Mouse (Mus musculus) regulatory T cell (primary cell): ENCODE results near the gene Pten.
"Not testable (repeated sequence)": the region's sequence is repeated elsewhere in the genome, so short reads cannot be mapped to it uniquely, and the experiment has no call there.

Experiments used
- in situ Hi-C: fragments of 300-600 bp; cut with MboI, MseI; formaldehyde crosslinking; loops from one replicate; pipeline ENCODE4 v1.15.1; 2025; ENCODE audit warnings: high pct_unique_total_duplicates

The Pten gene

GRCm38 (mm10) chr19:32804703-32805102 is 47.4 kb downstream of the Pten start:
- in situ Hi-C loops = no loop called here

GRCm38 (mm10) chr19:32807610-32808009 is 50.3 kb downstream of the Pten start:
- in situ Hi-C loops = no loop called here

GRCm38 (mm10) chr19:32808690-32809089 is 51.4 kb downstream of the Pten start:
- in situ Hi-C loops = no loop called here

- in situ Hi-C loops = no loop called here
These were observed 51.8 kb downstream of the Pten start for GRCm38 (mm10) chr19:32809117-32809516.

- in situ Hi-C loops = no loop called here
These were observed 61.5 kb downstream of the Pten start for GRCm38 (mm10) chr19:32818759-32819158.

- in situ Hi-C loops = not testable (repeated sequence)
These were observed 65.7 kb downstream of the Pten start for GRCm38 (mm10) chr19:32822959-32823358.

GRCm38 (mm10) chr19:32826616-32827015 is 69.3 kb downstream of the Pten start:
- in situ Hi-C loops = loop anchor here (5.0 kb wide), 1 partner anchor 51 kb away; no protein-coding TSS in a partner anchor

GRCm38 (mm10) chr19:32829871-32830270 is 72.6 kb downstream of the Pten start:
- in situ Hi-C loops = loop anchor here (5.0 kb wide), 1 partner anchor 47 kb away; no protein-coding TSS in a partner anchor

- in situ Hi-C loops = no loop called here
These were observed 74.0 kb downstream of the Pten start for GRCm38 (mm10) chr19:32831286-32831685.

- in situ Hi-C loops = no loop called here
These were observed 83.2 kb downstream of the Pten start for GRCm38 (mm10) chr19:32840491-32840890.

- in situ Hi-C loops = no loop called here
These were observed 87.2 kb downstream of the Pten start for GRCm38 (mm10) chr19:32844486-32844885.

GRCm38 (mm10) chr19:32848041-32848440 is 90.7 kb downstream of the Pten start:
- in situ Hi-C loops = no loop called here

GRCm38 (mm10) chr19:32852306-32852705 is 95.0 kb downstream of the Pten start:
- in situ Hi-C loops = no loop called here

GRCm38 (mm10) chr19:32861675-32862575 is 104.6 kb downstream of the Pten start:
- in situ Hi-C loops = loop anchor here (10.0 kb wide), 2 partner anchors 617 to 717 kb away; no protein-coding TSS in a partner anchor

- in situ Hi-C loops = loop anchor here (10.0 kb wide), 2 partner anchors 622 to 722 kb away; no protein-coding TSS in a partner anchor
These were observed 109.5 kb downstream of the Pten start for GRCm38 (mm10) chr19:32866765-32867164.

- in situ Hi-C loops = loop anchor here (10.0 kb wide), 2 partner anchors 623 to 723 kb away; no protein-coding TSS in a partner anchor
These were observed 110.0 kb downstream of the Pten start for GRCm38 (mm10) chr19:32867181-32867897.

- in situ Hi-C loops = loop anchor here (10.0 kb wide), 2 partner anchors 624 to 724 kb away; no protein-coding TSS in a partner anchor
These were observed 111.3 kb downstream of the Pten start for GRCm38 (mm10) chr19:32868560-32868959.

GRCm38 (mm10) chr19:32869053-32869680 is 111.9 kb downstream of the Pten start:
- in situ Hi-C loops = loop anchor here (10.0 kb wide), 2 partner anchors 624 to 724 kb away; no protein-coding TSS in a partner anchor

GRCm38 (mm10) chr19:32873904-32874637 is 116.8 kb downstream of the Pten start:
- in situ Hi-C loops = no loop called here
